Mouse (Mus musculus): ENCODE data around the gene Kcnq1.

- TF ChIP-seq POLR2A (IDR thresholded peaks at IDR 0.05; ENCODE audit: low read depth, low read length) (no peak), CTCF (IDR thresholded peaks at IDR 0.05; ENCODE audit: extremely low read depth, insufficient read length, insufficient replicate concordance, low read depth, low read length) (no peak)
These were observed 267.1 kb downstream of the Kcnq1 start for GRCm38 (mm10) chr7:143373265-143373664.
